Mouse (Mus musculus) stomach, embryonic 15.5 days (tissue): ENCODE measurements around the gene Gabrd. TPM values are rescaled to one million over a fixed set of nuclear protein-coding genes. Genes with fewer than 3 reads are reported as not detected.

ENCODE experiments used
- ATAC-seq: fragments of 200-750 bp; cut with Nextera tagmentation; 2 replicates; pipeline ENCODE4 v1.8.0; 2017; ENCODE audit warnings: low read depth, moderate number of reproducible peaks, moderate TSS enrichment; ENCODE audit not compliant: insufficient read depth, low FRiP score
- H3K27ac ChIP-seq: fragments of 300-500 bp; sonication (generic); 2 replicates; pipeline ENCODE4 v1.5.1; 2015; ENCODE audit warnings: mild to moderate bottlenecking, inconsistent platforms
- H3K27me3 ChIP-seq: fragments of 300-500 bp; sonication (generic); replicated peaks from 2 replicates; pipeline ENCODE4 v1.6.1; 2015; ENCODE audit warnings: inconsistent platforms
- H3K36me3 ChIP-seq: fragments of 300-500 bp; sonication (generic); 2 replicates; pipeline ENCODE4 v1.6.1; 2015; ENCODE audit warnings: inconsistent platforms
- H3K4me1 ChIP-seq: fragments of 300-500 bp; sonication (generic); 2 replicates; pipeline ENCODE4 v1.6.1; 2015; ENCODE audit warnings: inconsistent platforms
- H3K4me2 ChIP-seq: fragments of 300-500 bp; sonication (generic); 2 replicates; pipeline ENCODE4 v1.6.1; 2015; ENCODE audit warnings: mild to moderate bottlenecking, inconsistent platforms
- H3K4me3 ChIP-seq: fragments of 300-500 bp; sonication (generic); replicated peaks from 2 replicates; pipeline ENCODE4 v1.5.1; 2015; ENCODE audit warnings: inconsistent platforms
- H3K9ac ChIP-seq: fragments of 300-500 bp; sonication (generic); 2 replicates; pipeline ENCODE4 v1.6.1; 2015; ENCODE audit warnings: inconsistent platforms
- H3K9me3 ChIP-seq: fragments of 300-500 bp; sonication (generic); 2 replicates; pipeline ENCODE4 v1.6.1; 2016; ENCODE audit warnings: inconsistent platforms
- WGBS: fragments of 180-500 bp; shearing (Covaris S2); methylation state at CpG from one replicate; pipeline ENCODE4 v1.1.7; 2015; 5-methylcytosine and 5-hydroxymethylcytosine counted together
- polyA plus RNA-seq: library from polyadenylated mRNA; unstranded; fragments of >200 nt; fragmentation: Nextera tagmentation; extraction: Ambion mirVana; gene quantifications from 2 replicates; pipeline ENCODE4 v1.2.1, GENCODE M21; 2015

Gene Gabrd
- polyA plus RNA-seq, 1 experiment from 2014 or later: not detected

DNA sequence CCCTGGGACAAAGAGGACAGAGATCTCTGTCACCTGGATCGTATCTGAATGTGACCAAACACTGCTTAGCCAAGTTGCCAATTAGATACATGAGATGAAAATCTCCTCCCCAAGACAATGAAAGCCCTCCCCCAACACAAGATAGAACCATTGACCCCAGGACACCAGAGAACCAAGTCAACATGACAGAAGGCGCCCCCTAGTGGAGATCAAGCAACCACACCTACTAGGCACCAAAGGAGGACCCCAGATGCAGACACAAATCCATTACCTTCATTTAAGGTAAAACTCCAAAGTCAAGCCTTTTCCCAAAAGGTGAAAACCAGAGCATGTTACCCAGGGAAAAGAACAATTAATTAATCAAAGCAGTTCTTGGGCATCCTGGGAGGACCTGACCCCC lies 40.3 kb downstream of the Gabrd start:
- Histone ChIP-seq H3K9ac (no peak overlapping the region), H3K9me3 (no peaks in the 10 kb centered on the region), H3K36me3 (no peaks in the 10 kb centered on the region), H3K27ac (no peak overlapping the region), H3K4me2 (no peak overlapping the region), H3K4me1 (0 out of 2 replicates have a peak, but pooled peaks cover 4% of the 10 kb centered on the region), H3K4me3 (no peak overlapping the region), H3K27me3 (peaks cover 39% of the 10 kb centered on the region)
- ATAC-seq: no peak
- WGBS: 57% methylated on average over 2 of the region's 2 CpGs

DNA sequence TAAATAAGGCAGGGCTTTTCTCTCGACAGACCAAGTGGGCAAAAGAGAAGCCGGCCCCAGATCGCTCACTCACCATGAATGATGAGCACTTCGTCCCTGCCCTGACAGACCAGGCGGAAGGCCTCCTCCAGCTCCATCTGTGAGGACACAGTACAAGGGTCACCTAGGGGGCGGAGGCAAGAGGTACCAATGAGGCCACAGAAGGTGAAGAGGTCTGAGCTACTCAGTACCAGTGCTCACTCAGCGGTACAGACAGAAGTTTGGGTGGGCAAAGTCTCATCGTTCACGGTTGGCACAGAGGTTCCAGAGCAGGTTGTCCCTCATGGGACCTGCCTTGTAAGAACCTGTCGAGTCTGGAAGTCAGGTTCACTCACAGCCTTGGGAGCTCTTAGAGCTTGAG lies 41.6 kb downstream of the Gabrd start:
- 0 out of 2 replicates have a peak, but pooled peaks cover 3% of the 10 kb centered on the region for H3K4me1 ChIP-seq
- H3K4me3 ChIP-seq: no peak overlapping the region
- no peaks in the 10 kb centered on the region for H3K36me3 ChIP-seq
- no peaks in the 10 kb centered on the region for H3K9me3 ChIP-seq
- no peak for ATAC-seq
- no peak overlapping the region for H3K27ac ChIP-seq
- no peak overlapping the region for H3K4me2 ChIP-seq
- no peak overlapping the region for H3K9ac ChIP-seq
- WGBS: 83% methylated on average over 10 of the region's 10 CpGs
- peaks cover 28% of the 10 kb centered on the region for H3K27me3 ChIP-seq

DNA sequence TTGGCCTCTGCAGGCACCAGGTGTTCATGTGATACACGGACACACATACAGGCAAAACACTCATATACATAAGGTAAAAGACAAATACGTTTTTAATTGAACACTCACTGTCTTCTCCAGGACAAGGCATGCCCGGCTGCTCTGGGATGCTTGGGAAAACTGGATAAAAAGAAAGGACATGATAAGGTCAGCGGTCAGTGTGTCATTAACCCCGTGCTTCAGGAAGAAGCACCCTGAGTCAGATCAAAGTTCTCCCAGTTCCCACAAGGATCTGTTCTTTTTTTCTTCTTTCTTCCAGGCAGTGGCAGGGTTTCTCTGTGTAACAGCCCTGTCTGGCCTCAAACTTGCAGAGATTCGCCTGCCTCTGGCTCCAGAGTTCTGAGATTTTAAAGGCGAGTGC lies 43.4 kb downstream of the Gabrd start:
- no peak for ATAC-seq
- Histone ChIP-seq H3K4me3 (no peak overlapping the region), H3K9ac (no peak overlapping the region), H3K27ac (no peak overlapping the region), H3K9me3 (no peaks in the 10 kb centered on the region), H3K4me1 (no peaks in the 10 kb centered on the region), H3K4me2 (no peak overlapping the region), H3K27me3 (peaks cover 13% of the 10 kb centered on the region), H3K36me3 (no peaks in the 10 kb centered on the region)
- WGBS: 78% methylated on average over 7 of the region's 7 CpGs

DNA sequence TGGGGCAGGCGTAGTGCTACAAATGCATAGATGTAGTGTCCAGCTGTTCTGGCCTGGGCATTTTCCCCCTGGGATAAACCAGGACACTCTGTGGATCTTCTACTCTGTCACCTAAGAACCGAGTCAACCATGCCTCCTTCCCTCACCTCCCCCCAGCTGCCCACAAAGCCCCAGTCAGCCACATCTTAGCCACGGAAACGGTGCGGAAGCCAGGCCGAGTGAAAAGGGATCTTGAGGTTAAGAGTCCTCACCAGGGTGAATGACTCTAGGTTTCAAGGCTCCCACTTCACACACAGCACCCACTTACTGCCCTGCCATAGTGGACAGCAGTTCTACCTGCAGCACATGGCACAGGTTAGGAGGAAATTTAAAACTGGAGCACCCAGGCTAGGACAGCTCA lies 43.9 kb downstream of the Gabrd start:
- H3K9ac ChIP-seq: no peak overlapping the region
- H3K4me2 ChIP-seq: no peak overlapping the region

DNA sequence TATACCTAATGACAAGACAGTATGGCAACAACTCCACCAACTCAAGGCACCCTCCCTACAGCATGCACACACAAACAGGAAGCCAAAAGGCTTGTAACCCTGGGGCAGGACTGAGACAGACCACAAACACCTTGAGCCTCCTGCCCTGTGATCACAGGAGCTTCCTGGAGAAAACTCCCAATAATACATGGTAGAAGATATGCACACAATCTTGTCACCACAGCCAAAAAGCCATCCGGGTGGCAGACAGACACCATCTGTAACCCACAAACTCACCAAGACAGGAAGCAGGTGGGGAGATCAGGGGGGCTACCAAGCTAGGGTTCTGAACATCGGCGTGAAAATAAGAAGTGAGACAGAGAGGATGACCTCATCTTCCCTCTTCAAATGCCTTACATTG lies 45.3 kb downstream of the Gabrd start:
- Histone ChIP-seq H3K36me3 (no peaks in the 10 kb centered on the region), H3K27me3 (no peaks in the 10 kb centered on the region), H3K9me3 (no peaks in the 10 kb centered on the region), H3K9ac (no peak overlapping the region), H3K4me2 (no peak overlapping the region), H3K4me1 (no peaks in the 10 kb centered on the region), H3K4me3 (no peak overlapping the region), H3K27ac (no peak overlapping the region)
- ATAC-seq: no peak
- 78% methylated on average over 3 of the region's 3 CpGs for WGBS

More for the DNA sequence above, 43.9 kb downstream of the Gabrd start:
- Histone ChIP-seq H3K27ac (no peak overlapping the region), H3K4me3 (no peak overlapping the region), H3K36me3 (no peaks in the 10 kb centered on the region), H3K27me3 (peaks cover 7% of the 10 kb centered on the region; the same call in 1 of the 2 replicates), H3K4me1 (no peaks in the 10 kb centered on the region), H3K9me3 (no peaks in the 10 kb centered on the region)
- ATAC-seq: no peak
- WGBS: 82% methylated on average over 6 of the region's 6 CpGs

DNA sequence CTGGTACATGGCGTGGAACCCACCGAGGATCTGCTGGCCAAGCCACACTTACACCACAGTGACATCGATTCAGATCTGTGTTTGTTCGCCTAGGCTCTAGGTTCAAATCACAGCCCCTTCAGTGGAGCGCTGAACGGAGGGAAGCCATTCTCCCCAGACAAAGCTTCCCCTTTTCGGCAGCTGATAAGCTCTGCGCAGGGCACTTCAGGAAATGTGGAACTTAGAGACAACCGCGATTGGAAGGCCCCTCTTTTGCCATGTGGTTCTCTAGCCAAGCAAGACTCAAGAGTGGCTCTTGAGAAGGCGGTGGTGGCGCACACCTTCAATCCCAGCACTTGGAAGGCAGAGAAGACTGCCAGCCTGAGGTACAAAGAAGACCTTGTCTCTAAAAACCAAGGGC lies 51.6 kb downstream of the Gabrd start:
- Histone ChIP-seq H3K4me2 (no peak overlapping the region), H3K4me1 (peaks cover 15% of the 10 kb centered on the region), H3K36me3 (no peaks in the 10 kb centered on the region), H3K9ac (no peak overlapping the region), H3K4me3 (no peak overlapping the region), H3K27me3 (peaks cover 20% of the 10 kb centered on the region), H3K9me3 (no peaks in the 10 kb centered on the region), H3K27ac (no peak overlapping the region)
- 78% methylated on average over 12 of the region's 12 CpGs for WGBS
- ATAC-seq: no peak

DNA sequence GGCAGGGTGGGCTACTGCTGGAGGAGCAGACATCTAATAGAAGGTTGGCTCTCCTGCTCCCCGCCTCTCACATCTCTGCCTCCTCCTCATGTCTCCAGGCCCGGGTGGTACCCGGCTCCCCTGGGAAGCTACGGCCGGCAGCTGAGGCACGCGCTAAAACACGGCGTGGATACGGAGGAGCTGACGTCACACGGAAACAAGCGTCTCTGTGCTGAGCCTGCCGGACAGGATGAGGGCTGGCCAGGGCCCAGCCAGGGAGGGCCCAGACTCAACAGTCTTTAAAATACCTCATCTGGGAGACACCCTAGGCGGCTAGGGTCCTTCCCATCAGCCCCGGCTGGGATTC lies 52.3 kb downstream of the Gabrd start:
- Histone ChIP-seq H3K27me3 (peaks cover 20% of the 10 kb centered on the region), H3K36me3 (no peaks in the 10 kb centered on the region), H3K9me3 (no peaks in the 10 kb centered on the region), H3K4me3 (peak overlapping the region; percentile 45), H3K4me1 (peaks cover 15% of the 10 kb centered on the region), H3K4me2 (peak overlapping the region; percentile 75), H3K27ac (no peak overlapping the region), H3K9ac (peak overlapping the region; percentile 23; the same call in 1 of the 2 replicates)
- ATAC-seq: peak; percentile 70
- WGBS: under 1% methylated on average over 16 of the region's 16 CpGs

DNA sequence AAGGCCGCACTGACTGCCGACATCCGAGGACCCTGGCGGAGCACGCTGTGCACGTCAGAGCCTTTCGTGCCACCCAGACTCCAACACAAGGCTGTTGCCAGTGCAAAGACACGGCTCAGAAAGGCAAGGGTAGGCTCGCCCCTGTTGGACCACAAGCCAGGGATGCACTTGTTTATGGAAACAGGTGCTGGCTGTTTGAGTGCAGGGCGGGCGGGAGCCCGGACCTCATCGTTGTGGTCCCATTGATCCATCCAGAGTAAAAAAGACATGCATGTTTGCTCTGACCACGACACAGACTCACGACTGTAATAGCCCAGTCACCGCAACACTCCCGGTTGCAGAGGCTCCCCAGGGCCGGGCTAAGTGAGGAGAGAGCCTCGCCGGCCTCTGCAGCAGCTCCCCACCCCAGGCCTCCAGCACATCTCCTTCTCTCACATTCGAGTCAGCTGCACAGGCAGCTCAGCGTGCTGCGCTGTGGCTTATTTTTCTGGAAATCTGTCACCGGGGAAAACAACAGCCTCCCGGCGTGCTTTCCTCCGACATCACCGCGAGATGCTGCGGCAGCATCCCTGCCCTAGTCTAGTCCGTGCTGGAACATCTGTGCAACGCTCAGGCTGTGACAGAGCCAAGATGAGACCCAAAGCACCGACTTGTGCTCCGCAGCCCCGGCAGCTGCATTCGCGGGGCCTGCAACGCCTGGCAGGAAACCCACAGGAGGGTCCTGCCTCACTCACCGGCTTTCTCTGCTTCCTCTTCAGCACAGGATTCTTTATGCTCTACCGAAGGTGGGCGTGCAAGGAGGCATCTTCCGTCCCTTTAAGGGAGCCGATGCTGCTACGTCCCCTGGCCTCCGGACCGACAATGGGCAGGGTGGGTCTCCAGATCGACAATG lies 53.0 kb downstream of the Gabrd start:
- Histone ChIP-seq H3K4me2 (peak overlapping the region; percentile 75), H3K4me1 (peaks cover 15% of the 10 kb centered on the region), H3K9me3 (no peaks in the 10 kb centered on the region), H3K36me3 (no peaks in the 10 kb centered on the region), H3K9ac (peak overlapping the region; percentile 23; the same call in 1 of the 2 replicates), H3K4me3 (peak overlapping the region; percentile 45), H3K27ac (no peak overlapping the region), H3K27me3 (peaks cover 20% of the 10 kb centered on the region)
- ATAC-seq: 0 out of 2 replicates have a peak, but pooled peaks have one; percentile 43
- WGBS: 16% methylated on average over 47 of the region's 47 CpGs

DNA sequence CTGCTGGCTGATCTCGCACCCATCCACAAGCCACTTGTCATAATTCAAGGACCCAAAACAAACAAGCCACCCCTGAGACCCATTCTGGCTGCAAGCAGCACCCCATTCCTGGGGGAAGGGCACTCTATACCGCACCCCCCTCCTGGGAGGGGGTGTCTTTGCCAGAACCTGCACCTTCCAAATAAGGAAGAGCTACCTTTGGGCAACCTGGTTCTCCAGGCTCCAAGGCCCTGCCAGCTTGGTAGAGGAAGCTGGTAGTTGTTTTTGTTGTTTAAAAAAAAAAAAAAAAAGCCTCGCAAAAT lies 53.7 kb downstream of the Gabrd start:
- no peak overlapping the region for H3K4me3 ChIP-seq
- H3K36me3 ChIP-seq: no peaks in the 10 kb centered on the region
- H3K9me3 ChIP-seq: no peaks in the 10 kb centered on the region
- no peak overlapping the region for H3K27ac ChIP-seq
- peak overlapping the region; percentile 75; the same call in 1 of the 2 replicates for H3K4me2 ChIP-seq
- ATAC-seq: no peak
- 53% methylated on average over 3 of the region's 3 CpGs for WGBS
- H3K27me3 ChIP-seq: peaks cover 20% of the 10 kb centered on the region
- H3K4me1 ChIP-seq: peaks cover 15% of the 10 kb centered on the region
- H3K9ac ChIP-seq: no peak overlapping the region

DNA sequence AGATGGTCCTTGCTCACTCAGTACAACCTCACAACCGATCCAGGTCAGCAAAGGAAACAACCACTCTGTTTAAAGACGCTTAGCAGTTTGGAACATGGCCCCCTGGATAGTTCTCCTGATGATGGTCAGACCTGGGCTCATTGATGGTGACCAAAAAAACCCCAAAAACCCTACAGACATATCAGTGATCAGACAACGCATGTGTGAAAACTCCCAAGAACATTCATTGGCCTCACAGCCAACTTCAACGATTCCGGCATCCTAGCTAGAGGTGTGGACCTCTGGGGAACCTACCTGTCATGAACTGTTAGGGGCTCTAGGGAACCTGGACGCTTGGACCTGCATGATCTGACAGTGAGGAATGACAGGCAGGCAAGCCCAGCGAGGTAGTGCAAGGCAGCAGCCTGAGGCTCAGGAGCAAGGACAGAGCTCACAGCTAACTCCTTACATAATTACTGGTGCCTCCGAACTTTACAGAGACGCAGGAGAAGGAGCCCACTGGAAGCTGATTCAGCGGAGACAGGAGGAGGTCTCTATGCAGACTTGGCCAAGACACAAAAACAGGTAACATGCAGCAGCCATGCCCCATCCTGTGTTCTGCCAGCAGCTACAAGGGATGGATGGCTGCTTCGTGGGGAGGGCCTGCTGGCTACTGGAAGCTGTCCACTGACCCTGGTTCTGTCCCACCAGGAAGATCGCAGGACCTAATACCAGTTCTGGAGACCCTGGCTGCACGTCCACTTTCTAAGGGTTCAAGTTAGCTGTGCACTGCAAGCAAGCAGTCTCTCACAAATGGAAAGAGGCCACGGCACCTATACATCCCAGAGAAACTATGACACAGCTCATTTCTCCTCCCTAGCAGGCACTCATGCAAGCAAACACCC lies 54.3 kb downstream of the Gabrd start:
- H3K27me3 ChIP-seq: peaks cover 20% of the 10 kb centered on the region
- no peak overlapping the region for H3K4me2 ChIP-seq
- H3K9ac ChIP-seq: no peak overlapping the region
- ATAC-seq: no peak
- H3K36me3 ChIP-seq: no peaks in the 10 kb centered on the region
- no peaks in the 10 kb centered on the region for H3K9me3 ChIP-seq
- 78% methylated on average over 14 of the region's 14 CpGs for WGBS
- H3K4me3 ChIP-seq: no peak overlapping the region
- peaks cover 15% of the 10 kb centered on the region for H3K4me1 ChIP-seq
- H3K27ac ChIP-seq: no peak overlapping the region

DNA sequence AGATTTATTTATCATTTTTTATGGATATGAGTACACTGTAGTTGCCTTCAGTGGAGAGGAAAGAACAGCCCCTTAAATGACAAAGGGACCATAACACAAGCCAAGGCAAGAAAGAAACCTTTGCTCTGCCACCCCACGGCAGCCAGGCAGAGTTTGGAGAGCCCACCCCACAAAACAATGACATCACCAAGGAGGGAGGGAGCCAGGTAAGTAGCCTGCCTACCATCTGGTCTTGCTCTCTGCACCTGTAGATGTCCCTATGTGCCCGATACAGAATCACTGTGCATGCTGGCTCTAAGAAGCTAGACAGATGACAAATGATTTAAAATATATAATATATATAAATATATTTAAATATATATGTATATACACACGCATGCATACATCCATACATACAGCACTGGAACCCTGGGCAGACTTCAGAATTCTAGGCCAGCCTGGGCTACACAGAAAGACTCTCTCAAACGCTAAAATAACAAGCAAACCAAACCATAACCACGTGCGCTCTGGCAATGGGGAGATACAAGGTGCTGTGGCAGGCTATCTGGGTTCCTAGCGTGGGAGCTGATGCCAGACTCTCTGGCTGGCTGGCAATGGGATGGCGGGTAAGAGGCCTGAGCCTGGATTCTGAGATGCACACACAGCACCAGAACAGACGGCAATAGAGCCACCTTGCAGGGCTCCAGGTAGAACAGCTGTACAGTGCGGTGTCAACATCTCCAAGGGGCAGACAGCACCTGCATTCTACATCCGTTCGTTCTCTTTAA lies 61.4 kb downstream of the Gabrd start:
- no peak overlapping the region for H3K27ac ChIP-seq
- no peak overlapping the region for H3K9ac ChIP-seq
- H3K4me1 ChIP-seq: no peaks in the 10 kb centered on the region
- no peaks in the 10 kb centered on the region for H3K9me3 ChIP-seq
- no peak overlapping the region for H3K4me3 ChIP-seq
- no peak overlapping the region for H3K4me2 ChIP-seq
- no peak for ATAC-seq
- WGBS: 88% methylated on average over 12 of the region's 12 CpGs
- H3K36me3 ChIP-seq: no peaks in the 10 kb centered on the region
- H3K27me3 ChIP-seq: no peaks in the 10 kb centered on the region
